Mouse (Mus musculus) retina, postnatal 7 days (tissue): Measurements from ENCODE around the gene Vwa2.
A peak's percentile ranks its signal among the peaks of the same experiment; 100 is the strongest.

Source experiments
- DNase-seq: peaks from one replicate; pipeline ENCODE4 v3.0.0-alpha.2; 2012; ENCODE audit warnings: low read depth, low spot score

Gene Vwa2

GRCm38 (mm10) chr19:56908472-56909270, 34.6 kb downstream of the Vwa2 start:
- DNase-seq = peak; percentile 54

GRCm38 (mm10) chr19:56910561-56910960, 36.5 kb downstream of the Vwa2 start:
- no peak for DNase-seq

DNA sequence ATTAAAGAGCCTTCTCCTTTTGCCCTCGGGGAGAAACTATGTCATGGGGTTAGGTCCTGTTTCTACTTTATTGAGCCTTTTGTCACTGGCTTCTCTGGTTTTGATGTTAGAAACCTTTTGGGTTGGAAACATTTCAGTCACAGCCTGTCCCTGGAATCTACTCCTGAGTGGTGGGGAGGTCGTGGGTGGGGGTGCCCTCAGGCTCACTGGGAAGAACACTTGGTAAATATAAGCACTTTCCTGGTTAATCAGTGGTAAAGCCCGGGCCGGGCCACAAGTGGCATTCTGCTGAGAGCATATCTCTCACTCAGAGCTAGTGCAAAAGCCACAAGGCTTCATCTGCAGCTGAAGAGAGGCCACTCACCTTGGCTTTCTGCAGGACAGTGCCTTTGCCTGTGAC, 39.7 kb downstream of the Vwa2 start:
- no peak for DNase-seq

DNA sequence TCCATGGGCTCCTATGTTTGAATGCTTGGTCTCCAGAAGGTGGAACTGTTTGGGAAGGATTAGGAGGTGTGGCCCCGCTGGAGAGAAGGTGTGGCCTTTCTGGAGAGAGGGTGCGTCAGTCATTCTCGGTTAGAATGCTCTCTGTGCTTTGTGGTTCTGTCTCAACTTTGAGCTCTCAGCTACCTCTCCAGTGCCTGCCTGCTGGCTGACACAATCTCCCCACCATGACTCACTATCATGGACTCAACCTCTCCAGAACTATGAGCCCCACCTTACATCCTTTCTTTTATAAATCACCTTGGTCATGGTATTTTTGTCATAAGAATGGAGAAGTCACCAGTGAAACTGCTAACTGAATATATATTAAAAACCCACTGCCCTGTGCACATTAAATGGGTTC, 40.6 kb downstream of the Vwa2 start:
- no peak for DNase-seq

- DNase-seq = no peak
Observed at GRCm38 (mm10) chr19:56915084-56915483, 41.0 kb downstream of the Vwa2 start.

DNA sequence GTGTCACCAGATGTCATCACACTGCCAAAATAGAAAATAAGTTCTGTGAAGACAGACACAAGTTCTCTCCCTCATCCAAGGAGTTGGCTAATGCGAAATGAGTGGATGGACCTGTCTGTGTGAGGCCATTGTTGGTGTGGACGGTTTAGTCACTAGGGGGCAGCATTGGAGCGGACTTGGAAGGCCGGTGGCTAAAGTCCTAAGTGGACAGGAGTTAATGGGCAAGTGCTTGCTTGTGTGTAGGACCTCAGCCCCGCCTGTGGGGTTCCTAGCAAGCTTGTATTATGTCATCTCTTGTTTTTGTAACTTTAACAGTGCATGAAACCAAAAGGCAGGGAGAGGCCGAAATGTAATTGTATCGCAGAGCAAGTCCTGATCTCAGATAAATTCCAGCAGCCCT, 45.6 kb downstream of the Vwa2 start:
- peak; percentile 78 for DNase-seq

GRCm38 (mm10) chr19:56920232-56920631, 46.2 kb downstream of the Vwa2 start:
- no peak for DNase-seq

DNA sequence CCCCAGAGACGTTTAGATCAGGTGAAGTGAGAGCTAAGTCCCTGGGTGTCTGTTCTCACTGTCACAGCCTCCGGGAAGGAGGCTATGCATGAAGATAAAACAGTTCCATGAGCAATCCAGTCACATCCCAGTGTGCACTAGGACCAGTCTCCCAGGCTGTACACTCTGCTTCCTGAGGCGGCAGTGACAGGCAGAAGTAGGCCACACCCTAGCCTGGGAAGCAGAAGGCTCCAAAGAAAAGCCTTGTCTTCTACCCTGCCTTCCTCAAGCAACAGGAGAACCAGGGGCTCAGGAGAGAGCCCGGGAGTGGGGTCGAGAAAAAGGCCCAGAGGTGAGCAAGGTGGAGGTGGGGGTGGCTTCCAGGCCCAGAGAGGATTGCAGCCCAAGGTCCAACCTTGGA, 47.7 kb downstream of the Vwa2 start:
- DNase-seq = no peak

DNA sequence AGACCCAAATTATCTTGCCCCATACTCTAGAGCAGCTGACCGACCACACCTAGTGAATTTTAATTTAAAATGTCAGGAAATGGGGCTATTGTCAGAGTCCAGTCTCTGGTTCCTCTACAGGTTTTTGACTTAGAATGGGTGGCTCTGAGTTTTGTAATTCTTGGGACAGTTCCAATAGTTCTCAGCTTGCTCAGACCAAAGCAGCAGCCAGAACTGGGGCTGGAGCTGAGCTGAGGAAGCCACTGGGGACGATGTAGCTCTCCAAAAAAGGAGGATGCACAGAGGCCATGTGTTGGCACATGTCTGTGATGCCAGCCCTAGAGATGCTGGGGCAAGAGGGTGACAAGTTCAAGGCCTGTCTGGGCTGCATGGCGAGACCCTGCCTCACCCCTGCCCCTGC, 55.3 kb downstream of the Vwa2 start:
- DNase-seq = no peak

DNA sequence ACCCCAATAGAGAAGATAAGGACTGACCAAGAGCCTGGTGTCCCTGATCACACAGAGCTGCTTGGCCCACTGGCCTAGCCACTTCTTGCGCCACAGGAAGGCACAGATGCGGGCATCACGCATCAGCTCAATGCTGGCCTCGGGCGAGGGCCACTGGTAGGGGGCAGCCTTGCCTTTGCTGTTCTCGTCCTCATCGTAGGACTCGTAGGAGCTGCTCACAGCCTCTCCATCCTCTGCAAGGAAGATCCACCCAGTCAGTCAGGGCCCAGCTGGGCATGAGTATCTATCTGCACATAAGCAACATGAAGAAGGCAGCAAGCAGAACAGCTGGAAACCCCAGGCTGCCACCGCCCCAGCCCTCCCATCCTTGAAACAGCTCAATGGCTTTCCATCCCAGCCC, 56.0 kb downstream of the Vwa2 start:
- DNase-seq = no peak

DNA sequence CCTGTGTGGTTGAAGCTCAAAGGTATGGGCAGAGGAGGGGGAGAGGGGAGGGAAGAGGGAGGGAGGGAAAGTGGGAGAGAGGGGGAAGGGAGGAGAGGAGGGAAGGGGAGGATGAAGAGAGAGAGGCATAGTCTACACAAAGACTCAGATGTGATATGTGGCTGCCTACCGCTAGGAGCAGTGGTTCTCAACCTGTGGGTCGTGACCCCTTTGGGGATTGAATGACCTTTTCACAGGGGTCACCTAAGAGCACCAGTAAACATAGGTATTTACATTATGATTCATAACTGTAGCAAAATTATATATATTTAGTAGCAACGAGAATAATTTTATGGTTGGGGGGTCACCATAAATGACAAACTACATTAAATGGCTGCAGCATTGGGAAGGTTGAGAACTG, 59.8 kb downstream of the Vwa2 start:
- no peak for DNase-seq

- DNase-seq = no peak
Observed at GRCm38 (mm10) chr19:56935111-56935510, 61.1 kb downstream of the Vwa2 start.

DNA sequence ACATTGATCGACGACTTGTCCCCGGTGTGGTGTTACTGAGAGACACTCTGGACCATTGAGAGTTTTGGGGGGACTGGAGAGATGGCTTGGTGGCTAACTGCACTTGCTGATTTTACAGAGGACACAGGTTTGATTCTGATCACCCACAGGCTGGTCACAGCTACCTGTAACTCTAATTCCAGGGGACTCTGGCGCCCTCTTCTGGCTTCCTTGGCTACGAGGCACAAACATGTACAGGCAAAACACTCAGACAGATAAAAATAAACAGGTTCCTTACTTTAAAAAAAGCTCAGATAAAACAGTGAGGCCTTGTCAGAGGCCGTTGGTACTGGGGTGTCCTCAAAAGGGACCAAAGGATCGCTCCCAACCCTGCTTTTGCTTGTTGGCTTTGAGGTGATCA, 61.7 kb downstream of the Vwa2 start:
- DNase-seq = no peak

DNA sequence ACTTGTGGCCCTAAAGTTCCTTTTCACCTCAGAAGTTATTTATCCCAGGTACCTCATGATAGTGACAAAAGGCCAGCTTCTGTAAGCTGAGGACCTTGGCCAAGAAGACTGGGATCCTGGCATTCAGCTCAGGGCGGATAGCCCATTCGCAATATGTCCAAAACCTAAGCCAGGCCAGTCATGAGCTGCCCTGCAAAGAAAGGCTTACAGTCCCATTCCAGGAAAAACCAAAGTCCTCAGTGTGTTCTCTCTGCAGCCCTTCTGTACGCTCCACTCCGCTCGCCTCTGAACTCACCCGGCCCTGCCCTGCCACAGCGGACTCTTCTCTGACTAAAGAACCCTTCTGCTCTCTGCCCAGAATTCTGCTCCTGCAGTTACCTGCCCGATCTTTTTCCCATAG, 62.2 kb downstream of the Vwa2 start:
- no peak for DNase-seq

- no peak for DNase-seq
Observed at GRCm38 (mm10) chr19:56937911-56938310, 63.9 kb downstream of the Vwa2 start.

DNA sequence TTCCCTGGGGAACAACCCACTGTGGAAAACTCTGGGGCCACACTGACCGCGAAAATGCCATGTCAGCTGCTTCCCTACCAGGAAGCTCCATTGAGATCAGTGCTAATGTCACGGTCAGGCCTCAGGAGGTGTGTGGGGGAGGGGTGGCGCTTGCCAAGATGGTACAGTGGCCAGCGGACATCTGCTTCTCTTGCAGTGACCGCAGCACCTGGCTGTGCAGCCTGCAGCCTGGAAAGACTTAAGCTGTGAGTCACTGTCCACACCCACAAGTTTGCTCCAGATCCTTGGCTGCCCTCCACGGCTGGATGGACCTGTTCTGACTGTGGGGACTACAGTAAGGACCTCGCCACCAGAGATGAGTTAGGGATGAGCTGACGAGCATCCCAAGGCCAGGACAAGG, 65.8 kb downstream of the Vwa2 start:
- no peak for DNase-seq

GRCm38 (mm10) chr19:56940507-56940906, 66.5 kb downstream of the Vwa2 start:
- DNase-seq = no peak

GRCm38 (mm10) chr19:56942216-56942615, 68.2 kb downstream of the Vwa2 start:
- no peak for DNase-seq

GRCm38 (mm10) chr19:56944211-56944610, 70.2 kb downstream of the Vwa2 start:
- no peak for DNase-seq

GRCm38 (mm10) chr19:56944826-56945225, 70.8 kb downstream of the Vwa2 start:
- DNase-seq = no peak

GRCm38 (mm10) chr19:56945621-56946020, 71.6 kb downstream of the Vwa2 start:
- no peak for DNase-seq

- no peak for DNase-seq
Observed at GRCm38 (mm10) chr19:56946277-56946676, 72.2 kb downstream of the Vwa2 start.

GRCm38 (mm10) chr19:56946727-56947126, 72.7 kb downstream of the Vwa2 start:
- no peak for DNase-seq
